Mouse (Mus musculus) ES-E14 (cell line): ENCODE measurements at regions not wholly inside any gene's neighbourhood (a gene's known extent, or its start where the extent isn't known, plus 50 kb on each side); places are given as distances from the start of the nearest gene placed in this dataset.

Experiments
- DNase-seq: peaks from one replicate; pipeline ENCODE4 v3.0.0-alpha.2; 2013; ENCODE audit warnings: low read depth, low spot score
- H3K27ac ChIP-seq: 2 replicates; pipeline ENCODE4 v1.5.1; 2012; ENCODE audit warnings: low read depth, mild to moderate bottlenecking, low read length, moderate library complexity, mixed read lengths; ENCODE audit not compliant: poor library complexity, insufficient read depth, severe bottlenecking
- H3K36me3 ChIP-seq: 2 replicates; pipeline ENCODE4 v1.6.1; 2012; ENCODE audit warnings: mild to moderate bottlenecking, low read length, moderate library complexity, mixed read lengths; ENCODE audit not compliant: control insufficient read depth, poor library complexity, insufficient read depth, severe bottlenecking
- H3K4me1 ChIP-seq, 2 experiments: fragments of 150-350 bp in 1 of 2; sonication (generic) in 1 of 2; 2 replicates each; pipeline ENCODE4 v1.6.1; 2012; ENCODE audit warnings: low read length in 2 of 2, mild to moderate bottlenecking in 1 of 2, mixed read lengths in 1 of 2; ENCODE audit not compliant: control insufficient read depth in 2 of 2, insufficient read depth in 2 of 2, poor library complexity in 1 of 2
- H3K4me3 ChIP-seq, 2 experiments: fragments of 150-350 bp in 1 of 2; sonication (generic) in 1 of 2; 2 replicates each; pipeline ENCODE4 v1.5.1; 2012; ENCODE audit warnings: low read length in 2 of 2, low read depth in 1 of 2, mild to moderate bottlenecking in 1 of 2, mixed read lengths in 1 of 2; ENCODE audit not compliant: insufficient read depth in 1 of 2, poor library complexity in 1 of 2, severe bottlenecking in 1 of 2
- H3K9ac ChIP-seq: 2 replicates; pipeline ENCODE4 v1.6.1; 2012; ENCODE audit warnings: low read depth, mild to moderate bottlenecking, low read length, mixed read lengths; ENCODE audit not compliant: poor library complexity, insufficient read depth, severe bottlenecking
- H3K9me3 ChIP-seq: fragments of 150-350 bp; sonication (generic); 2 replicates; pipeline ENCODE4 v1.6.1; 2012; ENCODE audit warnings: low read depth, mild to moderate bottlenecking, low read length; ENCODE audit not compliant: control insufficient read depth, insufficient read depth
- CHD2 ChIP-seq: IDR thresholded peaks from 2 replicates; pipeline ENCODE4 v1.6.1; 2014; ENCODE audit warnings: mild to moderate bottlenecking, low read depth, low read length, inconsistent platforms
- HCFC1 ChIP-seq: IDR thresholded peaks from 2 replicates; pipeline ENCODE4 v1.6.1; 2012; ENCODE audit warnings: low read length, inconsistent platforms, borderline replicate concordance; ENCODE audit not compliant: insufficient read depth
- MAFK ChIP-seq: IDR thresholded peaks from 2 replicates; pipeline ENCODE4 v1.6.1; 2014; ENCODE audit warnings: mild to moderate bottlenecking, low read depth, low read length, inconsistent platforms; ENCODE audit not compliant: insufficient read depth
- ZC3H11A ChIP-seq: IDR thresholded peaks from 2 replicates; pipeline ENCODE4 v1.6.1; 2012; ENCODE audit warnings: low read depth, mild to moderate bottlenecking, inconsistent platforms, low read length, borderline replicate concordance
- ZNF384 ChIP-seq: IDR thresholded peaks from 2 replicates; pipeline ENCODE4 v1.6.1; 2012; ENCODE audit warnings: low read depth, low read length, inconsistent platforms
- in situ Hi-C, 2 experiments: fragments of 600-800 bp; cut with MboI; formaldehyde crosslinking; loops; one replicate each; pipeline ENCODE4 v1.15.1; 2025; ENCODE audit warnings: low sequenced_read_pairs in 2 of 2, inconsistent platforms in 1 of 2; ENCODE audit not compliant: unreplicated experiment in 2 of 2

DNA sequence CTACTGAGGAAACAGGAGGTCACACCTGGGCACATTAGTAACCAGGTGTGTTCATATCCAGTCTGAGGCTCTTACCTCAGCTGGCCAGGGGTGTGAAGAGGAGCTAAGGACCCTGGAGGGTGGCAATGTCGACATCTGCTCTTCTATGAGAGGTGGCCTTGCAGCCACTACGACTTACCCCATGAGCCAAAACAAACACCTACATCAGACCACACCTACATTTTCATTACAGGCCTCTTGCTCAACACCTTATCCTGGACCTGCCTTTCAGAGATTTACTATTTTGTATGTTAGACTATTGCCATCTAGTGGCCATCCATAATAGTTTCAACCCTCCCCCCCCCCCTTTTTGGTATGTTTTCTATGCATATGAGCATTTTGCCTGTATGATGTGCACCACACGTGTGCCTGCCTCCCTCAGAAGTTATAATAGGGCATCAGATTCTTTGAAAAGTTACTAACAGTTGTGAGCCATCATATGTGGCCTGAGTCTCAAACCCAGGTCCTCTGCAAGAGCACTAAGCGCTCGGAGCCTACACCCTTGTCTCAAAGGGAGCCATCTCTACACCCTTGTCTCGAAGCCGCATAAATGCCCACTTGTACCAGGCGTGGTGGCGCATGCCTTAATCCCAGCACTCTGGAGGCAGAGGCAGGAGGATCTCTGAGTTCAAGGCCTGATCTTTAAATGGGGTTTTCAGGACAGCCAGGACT is 197.8 kb downstream of the Gm9195 start:
- Histone ChIP-seq H3K27ac (no peak overlapping the region), H3K9me3 (no peaks in the 10 kb centered on the region), H3K4me1 (0 out of 4 replicates have a peak, but pooled peaks cover 0 to 4% of the 10 kb centered on the region in 2 experiments), H3K9ac (no peak overlapping the region), H3K36me3 (no peaks in the 10 kb centered on the region), H3K4me3 (no peak overlapping the region)
- no peak for DNase-seq
- TF ChIP-seq CHD2 (no peak), ZNF384 (no peak), HCFC1 (no peak), ZC3H11A (no peak), MAFK (no peak)
- in situ Hi-C loops = no loop called here

DNA sequence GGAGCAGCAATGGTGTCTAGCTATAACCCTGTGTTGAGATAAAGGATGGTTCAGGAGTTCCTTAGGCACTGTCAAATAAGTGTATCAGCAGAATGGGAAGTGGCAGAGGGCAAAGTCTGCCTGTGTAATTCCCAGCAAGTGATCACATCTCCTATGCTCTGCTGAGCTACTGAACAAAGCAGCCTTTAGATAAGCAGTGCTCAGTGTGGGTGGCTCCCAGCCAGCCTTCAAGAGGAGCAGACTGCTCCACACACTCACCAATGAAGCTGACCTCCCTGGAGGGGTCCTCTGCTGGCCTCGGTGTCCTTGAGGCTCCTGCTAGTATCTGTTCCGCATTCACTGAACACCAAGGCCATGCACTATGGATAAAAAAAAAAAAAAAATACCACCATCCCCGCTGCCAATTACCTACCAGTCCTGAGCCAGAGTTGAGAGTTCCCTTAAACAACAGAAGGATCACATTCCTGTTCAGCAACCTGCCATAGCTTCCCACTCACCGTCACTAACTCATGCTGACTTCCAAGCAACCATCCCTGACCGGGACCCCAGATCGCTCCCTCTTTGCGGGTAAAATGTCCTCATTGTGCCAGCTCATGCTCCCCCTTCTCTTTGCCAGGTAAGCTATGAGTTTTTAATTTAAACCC is 198.9 kb downstream of the Gm9195 start:
- Histone ChIP-seq H3K9me3 (no peaks in the 10 kb centered on the region), H3K27ac (no peak overlapping the region), H3K36me3 (no peaks in the 10 kb centered on the region), H3K4me1 (0 out of 4 replicates have a peak, but pooled peaks cover 0 to 4% of the 10 kb centered on the region in 2 experiments), H3K9ac (no peak overlapping the region), H3K4me3 (no peak overlapping the region)
- no peak for TF ChIP-seq HCFC1
- no peak for TF ChIP-seq ZNF384
- no peak for TF ChIP-seq ZC3H11A
- no peak for TF ChIP-seq CHD2
- no peak for TF ChIP-seq MAFK
- DNase-seq = no peak
- in situ Hi-C loops = no loop called here

DNA sequence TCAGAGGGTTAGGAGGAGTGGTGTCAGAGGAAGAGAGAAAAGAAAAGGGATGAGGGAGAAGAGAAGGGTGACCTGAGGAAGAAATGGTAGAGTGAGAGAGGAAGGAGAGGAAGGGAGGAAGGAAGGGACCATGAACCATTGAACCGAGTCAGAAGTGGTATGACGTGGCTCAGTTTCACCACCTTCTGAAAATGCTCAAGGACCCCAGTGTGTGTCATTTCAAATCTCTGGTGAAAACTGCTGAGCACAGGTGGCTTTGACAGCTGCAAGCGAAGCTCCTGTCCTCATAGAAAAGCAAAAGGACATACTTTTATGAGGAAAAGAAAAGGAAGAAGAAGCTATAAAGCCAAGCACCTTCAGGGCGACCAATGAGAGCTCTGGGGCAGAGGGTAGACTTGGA is 214.3 kb downstream of the Gm9195 start:
- Histone ChIP-seq H3K4me1 (no peaks in the 10 kb centered on the region), H3K9ac (no peak overlapping the region), H3K4me3 (no peak overlapping the region), H3K36me3 (no peaks in the 10 kb centered on the region), H3K9me3 (no peaks in the 10 kb centered on the region), H3K27ac (no peak overlapping the region)
- TF ChIP-seq MAFK (no peak), ZC3H11A (no peak), ZNF384 (no peak)
- no peak for DNase-seq
- in situ Hi-C loops = no loop called here

DNA sequence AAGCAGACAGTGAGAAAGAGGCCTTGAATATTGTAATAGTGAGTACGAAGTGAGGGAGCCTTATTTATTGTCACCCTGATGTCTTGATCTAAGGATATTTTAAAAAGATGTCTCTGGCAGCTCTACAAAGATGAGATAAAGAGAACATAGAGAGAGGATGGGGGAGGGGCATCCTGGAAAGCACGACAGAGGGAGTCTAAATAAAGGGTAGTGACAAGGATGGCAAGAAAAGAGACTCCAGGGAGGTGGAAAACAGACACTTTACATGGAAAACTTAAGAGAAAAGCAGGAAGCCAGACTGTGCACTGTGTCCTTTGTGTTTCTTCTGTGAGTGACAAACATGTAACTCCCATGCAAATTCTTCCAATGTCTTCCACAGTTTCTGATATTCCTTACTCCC is 232.4 kb downstream of the Gm9195 start:
- no peak for DNase-seq
- Histone ChIP-seq H3K36me3 (no peaks in the 10 kb centered on the region), H3K4me3 (no peak overlapping the region), H3K4me1 (no peaks in the 10 kb centered on the region), H3K27ac (no peak overlapping the region), H3K9me3 (no peaks in the 10 kb centered on the region), H3K9ac (no peak overlapping the region)
- in situ Hi-C loops = no loop called here
- TF ChIP-seq MAFK (no peak), CHD2 (no peak), ZNF384 (no peak), ZC3H11A (no peak), HCFC1 (no peak)

DNA sequence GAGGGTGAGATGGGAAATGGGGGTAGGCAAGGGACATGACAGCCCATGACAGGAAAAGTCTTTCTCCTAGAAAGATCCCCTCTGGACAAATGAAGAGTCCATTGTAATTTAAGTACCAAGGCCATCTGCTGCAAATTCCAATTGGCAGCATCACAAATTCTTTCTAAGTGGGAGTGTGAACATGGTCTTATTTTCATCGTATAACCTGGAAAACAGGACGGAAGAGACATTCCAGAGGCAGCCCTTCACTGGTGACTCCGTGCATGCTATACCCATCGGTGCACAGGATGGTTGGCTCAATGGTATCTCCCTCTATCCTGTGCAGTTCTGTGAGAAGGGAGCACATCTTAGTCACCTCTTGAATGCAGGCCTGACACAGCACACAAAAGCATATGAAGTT is 249.8 kb downstream of the Gm9195 start:
- H3K9me3 ChIP-seq = no peaks in the 10 kb centered on the region
- TF ChIP-seq MAFK (no peak), ZC3H11A (no peak), CHD2 (no peak), HCFC1 (no peak), ZNF384 (no peak)
- no peak overlapping the region for H3K27ac ChIP-seq
- no peak overlapping the region for H3K4me3 ChIP-seq
- H3K9ac ChIP-seq = no peak overlapping the region
- DNase-seq = no peak
- in situ Hi-C loops = no loop called here
- no peaks in the 10 kb centered on the region for H3K4me1 ChIP-seq
- no peaks in the 10 kb centered on the region for H3K36me3 ChIP-seq
